Mouse (Mus musculus) embryonic facial prominence, embryonic 11.5 days (tissue): Measurements from ENCODE around the gene Kncn. TPM values are rescaled to one million over a fixed set of nuclear protein-coding genes. Genes with fewer than 3 reads are reported as not detected.

Experiments
- ATAC-seq: fragments of 200-750 bp; cut with Nextera tagmentation; replicated peaks from 2 replicates; pipeline ENCODE4 v1.8.0; 2017; ENCODE audit warnings: low read depth; ENCODE audit not compliant: insufficient number of reproducible peaks, low FRiP score, low TSS enrichment
- DNase-seq: peaks from one replicate; pipeline ENCODE4 v3.0.0-alpha.2; 2015; ENCODE audit warnings: low spot score
- H3K27ac ChIP-seq: fragments of 300-500 bp; sonication (generic); replicated peaks from 2 replicates; pipeline ENCODE4 v1.5.1; 2014; ENCODE audit warnings: mild to moderate bottlenecking, low read depth, low read length, control low read depth
- H3K27me3 ChIP-seq: fragments of 300-500 bp; sonication (generic); 2 replicates; pipeline ENCODE4 v1.6.1; 2014; ENCODE audit warnings: mild to moderate bottlenecking, low read length, moderate library complexity, mixed read lengths; ENCODE audit not compliant: control insufficient read depth, insufficient read depth
- H3K36me3 ChIP-seq: fragments of 300-500 bp; sonication (generic); replicated peaks from 2 replicates; pipeline ENCODE4 v1.6.1; 2014; ENCODE audit warnings: low read depth, mild to moderate bottlenecking, low read length, moderate library complexity, mixed read lengths; ENCODE audit not compliant: control insufficient read depth, insufficient read depth
- H3K4me1 ChIP-seq: fragments of 300-500 bp; sonication (generic); 2 replicates; pipeline ENCODE4 v1.6.1; 2014; ENCODE audit warnings: low read length, mixed read lengths; ENCODE audit not compliant: control insufficient read depth, insufficient read depth
- H3K4me2 ChIP-seq: fragments of 300-500 bp; sonication (generic); 2 replicates; pipeline ENCODE4 v1.6.1; 2014; ENCODE audit warnings: low read depth, mild to moderate bottlenecking, control low read depth, low read length, moderate library complexity
- H3K4me3 ChIP-seq: fragments of 300-500 bp; sonication (generic); 2 replicates; pipeline ENCODE4 v1.5.1; 2014; ENCODE audit warnings: low read depth, low read length, control low read depth
- H3K9ac ChIP-seq: fragments of 300-500 bp; sonication (generic); replicated peaks from 2 replicates; pipeline ENCODE4 v1.6.1; 2014; ENCODE audit warnings: mild to moderate bottlenecking, control low read depth, low read length
- H3K9me3 ChIP-seq: fragments of 300-500 bp; sonication (generic); replicated peaks from 2 replicates; pipeline ENCODE4 v1.6.1; 2016; ENCODE audit warnings: mild to moderate bottlenecking, low read length, inconsistent platforms, mixed read lengths; ENCODE audit not compliant: control insufficient read depth
- WGBS: fragments of 180-500 bp; shearing (Covaris S2); extraction: QIAGEN DNeasy Blood & Tissue Kit; methylation state at CpG from one replicate; pipeline ENCODE4 v1.1.7; 2014; 5-methylcytosine and 5-hydroxymethylcytosine counted together
- polyA plus RNA-seq: library from polyadenylated mRNA; unstranded; fragments of >200 nt; fragmentation: Nextera tagmentation; extraction: Ambion mirVana; gene quantifications from 2 replicates; pipeline ENCODE4 v1.2.1, GENCODE M21; 2014

Gene Kncn
- polyA plus RNA-seq, 1 experiment from 2014 or later: not detected

DNA sequence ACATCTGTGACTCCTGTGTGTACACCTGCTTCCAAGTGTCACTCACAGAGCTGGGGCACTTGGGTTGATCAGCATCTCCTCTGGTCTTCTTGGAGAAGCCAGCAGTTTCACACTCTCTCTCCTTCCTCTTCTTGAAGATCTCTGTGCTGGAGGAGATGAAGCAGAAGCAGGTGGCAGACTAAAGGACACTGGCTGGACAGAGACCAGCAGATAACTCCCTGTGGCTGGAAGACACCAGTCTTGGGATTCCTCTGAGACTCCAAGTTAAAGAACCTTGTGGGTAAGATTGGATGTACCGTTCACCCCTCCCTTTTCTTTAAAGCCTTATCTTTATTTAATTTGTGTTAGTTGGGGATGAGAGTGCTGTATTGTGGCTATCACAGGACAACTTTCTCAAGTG, 36.1 kb upstream of the Kncn start:
- Histone ChIP-seq H3K27ac (no peak overlapping the region), H3K36me3 (no peaks in the 10 kb centered on the region), H3K4me2 (no peak overlapping the region), H3K4me1 (no peaks in the 10 kb centered on the region), H3K4me3 (no peak overlapping the region), H3K27me3 (no peaks in the 10 kb centered on the region), H3K9me3 (no peaks in the 10 kb centered on the region), H3K9ac (no peak overlapping the region)
- DNase-seq (no peak), ATAC-seq (no peak)
- 84% methylated on average over 1 of the region's 1 CpGs for WGBS

DNA sequence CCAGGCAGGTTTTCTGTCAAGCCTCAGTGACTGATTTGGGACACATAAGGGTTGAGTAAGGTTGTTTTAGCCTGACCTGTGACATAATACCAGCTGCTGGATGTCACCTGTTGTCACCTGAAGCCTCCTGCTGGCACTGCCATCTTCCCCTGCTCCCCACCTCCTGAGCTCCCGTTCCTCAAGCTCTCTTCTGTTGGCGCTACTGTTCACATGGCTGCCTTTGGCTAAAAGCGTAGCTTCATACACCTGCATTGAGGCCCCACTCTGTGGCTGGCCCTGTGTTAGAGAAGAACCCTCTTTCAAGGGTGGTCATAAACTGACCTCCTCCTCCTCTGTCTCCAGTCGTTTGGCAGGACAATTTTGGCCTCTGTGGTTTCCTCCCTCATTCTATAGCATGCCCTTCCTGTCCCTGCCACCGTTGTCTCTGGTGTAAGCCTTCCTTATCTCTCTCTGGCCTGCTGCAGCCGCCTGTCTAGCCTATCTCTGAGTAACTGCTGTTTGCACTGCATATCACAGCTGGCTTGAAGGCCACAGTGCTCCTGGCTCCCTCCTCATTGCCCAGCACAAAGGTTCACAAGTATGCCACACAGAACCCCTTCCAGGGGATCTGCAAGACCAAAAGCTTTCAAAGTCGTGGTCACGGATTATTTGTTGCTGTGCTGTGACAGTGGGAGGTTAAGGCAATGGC, 35.1 kb upstream of the Kncn start:
- Histone ChIP-seq H3K36me3 (no peaks in the 10 kb centered on the region), H3K9ac (no peak overlapping the region), H3K4me3 (no peak overlapping the region), H3K27me3 (no peaks in the 10 kb centered on the region), H3K27ac (no peak overlapping the region), H3K9me3 (no peaks in the 10 kb centered on the region), H3K4me2 (no peak overlapping the region), H3K4me1 (no peaks in the 10 kb centered on the region)
- no peak for DNase-seq
- no peak for ATAC-seq
- 72% methylated on average over 8 of the region's 8 CpGs for WGBS

DNA sequence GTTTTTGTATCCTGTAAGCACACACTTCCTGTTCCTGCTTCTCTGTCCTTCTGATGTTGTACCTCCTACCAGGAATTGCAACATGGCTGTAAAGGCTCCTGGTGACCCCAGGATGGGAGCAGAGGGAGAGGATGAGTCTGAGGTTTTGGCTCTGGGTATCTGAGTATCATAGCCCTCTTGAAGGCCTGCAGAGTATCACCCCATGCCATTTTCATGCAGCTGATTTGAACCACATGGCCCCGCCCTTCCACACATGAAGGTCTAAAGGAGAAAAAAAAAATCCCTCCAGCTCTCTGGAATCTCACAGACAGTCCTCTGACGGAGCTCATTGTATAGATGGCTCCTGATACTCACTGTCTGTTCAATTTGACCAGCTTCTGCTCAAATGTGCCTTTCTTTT, 34.1 kb upstream of the Kncn start:
- WGBS: 74% methylated on average over 2 of the region's 2 CpGs
- no peak overlapping the region for H3K4me3 ChIP-seq
- ATAC-seq (no peak), DNase-seq (no peak)
- H3K4me1 ChIP-seq: no peaks in the 10 kb centered on the region
- H3K27ac ChIP-seq: no peak overlapping the region
- no peak overlapping the region for H3K9ac ChIP-seq
- H3K9me3 ChIP-seq: no peaks in the 10 kb centered on the region
- no peaks in the 10 kb centered on the region for H3K27me3 ChIP-seq
- H3K36me3 ChIP-seq: no peaks in the 10 kb centered on the region
- no peak overlapping the region for H3K4me2 ChIP-seq

DNA sequence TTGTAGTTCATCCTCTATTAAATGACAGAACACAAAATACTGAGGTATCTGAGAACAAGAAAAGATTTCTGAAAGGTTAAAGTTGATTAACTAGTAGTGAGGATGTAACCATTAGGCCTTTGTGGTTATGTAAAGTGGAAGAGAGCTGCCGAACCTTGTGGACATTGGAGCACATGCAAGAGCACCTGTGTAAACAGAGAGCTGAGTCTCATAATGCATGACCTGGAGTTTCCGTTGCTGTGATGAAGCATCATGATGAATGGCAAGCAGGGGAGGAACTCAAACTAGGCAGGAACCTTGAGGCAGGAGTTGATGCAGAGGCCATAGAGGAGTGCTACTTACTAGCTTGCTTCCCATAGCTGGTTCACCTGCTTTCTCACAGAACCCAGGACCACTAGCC, 33.6 kb upstream of the Kncn start:
- Histone ChIP-seq H3K9ac (no peak overlapping the region), H3K4me2 (no peak overlapping the region), H3K36me3 (no peaks in the 10 kb centered on the region), H3K27ac (no peak overlapping the region), H3K9me3 (no peaks in the 10 kb centered on the region), H3K4me3 (no peak overlapping the region), H3K27me3 (no peaks in the 10 kb centered on the region), H3K4me1 (no peaks in the 10 kb centered on the region)
- WGBS: 39% methylated on average over 2 of the region's 2 CpGs
- ATAC-seq (no peak), DNase-seq (no peak)

DNA sequence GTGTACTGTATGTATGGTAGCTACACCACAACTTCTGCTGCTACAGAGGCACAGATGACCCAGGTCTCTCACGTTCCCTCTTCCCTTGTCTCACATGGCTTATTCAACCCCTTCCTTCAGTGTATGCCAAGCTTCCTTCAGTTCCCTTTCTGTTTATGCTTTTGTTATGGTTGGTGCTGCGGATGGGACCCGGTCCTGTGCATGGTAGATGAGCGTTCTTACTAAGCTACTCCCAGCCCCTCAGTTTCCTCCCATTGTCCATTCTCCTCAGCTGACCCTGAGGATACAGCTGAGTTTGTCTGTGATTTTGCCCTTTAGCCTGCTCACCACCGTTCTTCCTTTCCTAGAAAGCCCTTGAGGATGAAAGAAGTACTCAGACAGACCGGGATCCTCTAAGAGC, 32.6 kb upstream of the Kncn start:
- ATAC-seq (no peak), DNase-seq (no peak)
- no peak overlapping the region for H3K4me2 ChIP-seq
- WGBS: 69% methylated on average over 6 of the region's 6 CpGs
- no peak overlapping the region for H3K4me3 ChIP-seq
- no peak overlapping the region for H3K27ac ChIP-seq
- no peak overlapping the region for H3K9ac ChIP-seq
- no peaks in the 10 kb centered on the region for H3K4me1 ChIP-seq
- H3K9me3 ChIP-seq: no peaks in the 10 kb centered on the region
- no peaks in the 10 kb centered on the region for H3K27me3 ChIP-seq
- H3K36me3 ChIP-seq: no peaks in the 10 kb centered on the region

DNA sequence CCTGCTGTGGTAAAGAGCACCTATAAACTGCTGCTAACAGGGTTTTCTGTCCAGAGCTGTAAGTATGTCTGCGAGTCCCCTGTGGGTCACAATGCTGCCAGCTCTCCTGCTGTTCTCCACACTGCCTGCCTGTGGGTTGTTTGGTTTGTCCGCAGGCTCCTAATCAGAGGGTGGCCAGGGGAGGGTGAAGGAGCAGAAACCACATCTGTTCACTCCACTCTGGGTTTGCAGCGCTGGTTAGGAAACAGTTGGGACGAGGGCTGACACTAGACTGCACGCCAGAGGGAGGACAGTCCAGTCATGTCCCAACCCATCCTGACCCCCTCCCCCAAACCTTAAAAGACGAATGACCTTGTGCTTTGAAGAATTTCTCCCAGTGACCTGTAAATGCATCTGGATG, 29.1 kb upstream of the Kncn start:
- ATAC-seq: no peak

DNA sequence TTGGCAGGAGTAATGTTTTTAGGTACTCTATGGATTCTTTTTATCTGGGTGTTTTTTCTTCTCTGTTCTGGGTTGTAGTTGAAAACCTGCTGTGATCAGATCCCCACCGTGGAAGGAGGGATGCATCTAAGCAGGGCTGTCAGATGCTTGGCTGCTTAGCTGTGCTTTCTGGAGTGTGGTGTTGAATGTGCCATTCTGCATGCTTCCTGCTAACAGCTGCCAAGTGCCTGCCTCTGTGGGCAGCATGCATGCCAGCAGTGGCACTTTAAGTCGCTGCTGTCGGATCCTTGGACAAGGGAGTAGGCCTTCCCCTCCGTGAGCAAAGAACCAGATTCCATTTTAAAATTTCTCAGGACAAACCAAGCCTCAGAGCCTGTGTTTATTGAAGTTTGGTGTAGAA, 28.6 kb upstream of the Kncn start:
- Histone ChIP-seq H3K36me3 (no peaks in the 10 kb centered on the region), H3K9me3 (no peaks in the 10 kb centered on the region), H3K27me3 (no peaks in the 10 kb centered on the region), H3K27ac (no peak overlapping the region), H3K9ac (no peak overlapping the region), H3K4me2 (no peak overlapping the region), H3K4me1 (no peaks in the 10 kb centered on the region), H3K4me3 (no peak overlapping the region)
- WGBS: 76% methylated on average over 4 of the region's 4 CpGs
- DNase-seq (no peak), ATAC-seq (no peak)

More for the DNA sequence above, 29.1 kb upstream of the Kncn start:
- H3K27ac ChIP-seq: no peak overlapping the region
- no peak overlapping the region for H3K4me3 ChIP-seq
- no peak for DNase-seq
- no peaks in the 10 kb centered on the region for H3K27me3 ChIP-seq
- 49% methylated on average over 6 of the region's 6 CpGs for WGBS
- no peaks in the 10 kb centered on the region for H3K36me3 ChIP-seq
- H3K4me2 ChIP-seq: no peak overlapping the region
- H3K4me1 ChIP-seq: no peaks in the 10 kb centered on the region
- no peak overlapping the region for H3K9ac ChIP-seq
- H3K9me3 ChIP-seq: no peaks in the 10 kb centered on the region

DNA sequence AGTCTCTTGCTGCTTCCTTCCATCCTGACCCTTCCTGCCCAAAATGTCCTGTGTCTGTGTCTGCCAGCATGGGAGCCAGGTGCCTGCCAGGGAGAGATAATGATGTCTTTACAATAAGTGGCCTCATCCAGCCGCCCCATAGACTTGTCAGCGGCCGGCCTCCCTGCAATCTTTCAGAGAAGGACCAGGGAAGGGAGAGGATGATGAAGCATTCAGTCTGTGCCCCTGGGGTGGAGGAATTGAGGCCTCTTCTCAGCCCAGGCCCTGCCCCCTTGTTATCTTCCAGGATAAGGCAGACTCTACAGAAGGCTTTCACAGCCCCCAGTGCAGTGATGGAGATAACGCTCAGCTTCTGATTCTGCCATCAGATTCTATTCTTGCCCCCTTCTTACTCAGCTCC, 27.9 kb upstream of the Kncn start:
- Histone ChIP-seq H3K9ac (no peak overlapping the region), H3K4me1 (no peaks in the 10 kb centered on the region), H3K36me3 (no peaks in the 10 kb centered on the region), H3K9me3 (no peaks in the 10 kb centered on the region), H3K27me3 (no peaks in the 10 kb centered on the region), H3K4me2 (no peak overlapping the region), H3K27ac (no peak overlapping the region), H3K4me3 (no peak overlapping the region)
- no peak for ATAC-seq
- 56% methylated on average over 4 of the region's 4 CpGs for WGBS
- no peak for DNase-seq
